Mouse (Mus musculus) erythroblast, embryonic 14.5 days (primary cell): ENCODE measurements around the gene Fubp3.

Experiments used
- GATA1 ChIP-seq: IDR thresholded peaks from 2 replicates; pipeline ENCODE4 v1.6.1; 2012; ENCODE audit warnings: low read length, inconsistent platforms, mixed read lengths
- TAL1 ChIP-seq: IDR thresholded peaks from 3 replicates; pipeline ENCODE4 v1.6.1; 2012; ENCODE audit warnings: low read length, inconsistent platforms, mixed read lengths

GRCm38 (mm10) chr2:31635281-31636137 lies 63.1 kb downstream of the Fubp3 start:
- TF ChIP-seq TAL1 (no peak), GATA1 (no peak)
